Mouse (Mus musculus) stomach, embryonic 16.5 days (tissue): ENCODE results near the gene Zfp553. TPM values are rescaled to one million over a fixed set of nuclear protein-coding genes. Genes with fewer than 3 reads are reported as not detected.

Experiments
- ATAC-seq: fragments of 200-750 bp; cut with Nextera tagmentation; 2 replicates; pipeline ENCODE4 v1.8.0; 2017; ENCODE audit warnings: moderate number of reproducible peaks, moderate TSS enrichment; ENCODE audit not compliant: insufficient read depth, low FRiP score
- H3K27ac ChIP-seq: fragments of 300-500 bp; sonication (generic); 2 replicates; pipeline ENCODE4 v1.5.1; 2014; ENCODE audit warnings: low read length
- H3K27me3 ChIP-seq: fragments of 300-500 bp; sonication (generic); 2 replicates; pipeline ENCODE4 v1.6.1; 2014; ENCODE audit warnings: low read length, control low read depth, mixed read lengths; ENCODE audit not compliant: control insufficient read depth, insufficient read depth
- H3K36me3 ChIP-seq: fragments of 300-500 bp; sonication (generic); 2 replicates; pipeline ENCODE4 v1.6.1; 2014; ENCODE audit warnings: low read length; ENCODE audit not compliant: control insufficient read depth, insufficient read depth
- H3K4me1 ChIP-seq: fragments of 300-500 bp; sonication (generic); 2 replicates; pipeline ENCODE4 v1.6.1; 2014; ENCODE audit warnings: low read length, control low read depth, mixed read lengths; ENCODE audit not compliant: control insufficient read depth, insufficient read depth
- H3K4me2 ChIP-seq: fragments of 300-500 bp; sonication (generic); 2 replicates; pipeline ENCODE4 v1.6.1; 2014; ENCODE audit warnings: low read depth, low read length, mixed read lengths
- H3K4me3 ChIP-seq: fragments of 300-500 bp; sonication (generic); replicated peaks from 2 replicates; pipeline ENCODE4 v1.5.1; 2014; ENCODE audit warnings: mild to moderate bottlenecking, low read length
- H3K9ac ChIP-seq: fragments of 300-500 bp; sonication (generic); 2 replicates; pipeline ENCODE4 v1.6.1; 2014; ENCODE audit warnings: low read length
- H3K9me3 ChIP-seq: fragments of 300-500 bp; sonication (generic); replicated peaks from 2 replicates; pipeline ENCODE4 v1.6.1; 2016; ENCODE audit warnings: low read length, control low read depth; ENCODE audit not compliant: control insufficient read depth
- WGBS: fragments of 180-500 bp; shearing (Covaris S2); extraction: QIAGEN DNeasy Blood & Tissue Kit; methylation state at CpG from one replicate; pipeline ENCODE4 v1.1.7; 2014; 5-methylcytosine and 5-hydroxymethylcytosine counted together
- polyA plus RNA-seq: library from polyadenylated mRNA; unstranded; fragments of >200 nt; fragmentation: Nextera tagmentation; extraction: Ambion mirVana; gene quantifications from 2 replicates; pipeline ENCODE4 v1.2.1, GENCODE M21; 2015

The Zfp553 gene
- polyA plus RNA-seq, 1 experiment from 2014 or later, result 27.1 TPM

GRCm38 (mm10) chr7:127285154-127285553, 52.3 kb downstream of the Zfp553 start:
- Histone ChIP-seq H3K4me2 (no peak overlapping the region), H3K9me3 (peaks cover 9% of the 10 kb centered on the region), H3K36me3 (no peaks in the 10 kb centered on the region), H3K27me3 (no peaks in the 10 kb centered on the region), H3K4me1 (no peaks in the 10 kb centered on the region), H3K9ac (no peak overlapping the region), H3K27ac (no peak overlapping the region), H3K4me3 (no peak overlapping the region)
- 65% methylated on average over 8 of the region's 10 CpGs for WGBS
- no peak for ATAC-seq

Other genes with a start within 250 kb of the Zfp553 start
- gene Mvp, start 218.4 kb upstream of the Zfp553 start, polyA plus RNA-seq, result 28.0 and 28.3 TPM in 2 replicates
- 0.36 TPM in 1 of 2 replicates, not detected in the other for gene Pagr1b, start 216.6 kb upstream of the Zfp553 start, polyA plus RNA-seq
- gene Pagr1a, start 215.7 kb upstream of the Zfp553 start, polyA plus RNA-seq, result 43.5 and 56.6 TPM in 2 replicates
- 31.1 and 39.0 TPM in 2 replicates for gene Gm42742, start 212.0 kb upstream of the Zfp553 start, polyA plus RNA-seq
- 8.5 and 9.6 TPM in 2 replicates for gene Prrt2, start 211.8 kb upstream of the Zfp553 start, polyA plus RNA-seq
- gene Maz, start 206.0 kb upstream of the Zfp553 start, polyA plus RNA-seq, result 23.2 and 27.9 TPM in 2 replicates
- gene Kif22, start 190.6 kb upstream of the Zfp553 start, polyA plus RNA-seq, result 91.5 and 92.2 TPM in 2 replicates
- gene Zg16, start 145.7 kb upstream of the Zfp553 start, polyA plus RNA-seq, result 29.5 and 61.7 TPM in 2 replicates
- gene AI467606, start 141.7 kb upstream of the Zfp553 start, polyA plus RNA-seq, result 6.6 and 7.5 TPM in 2 replicates
- 4.7 and 4.8 TPM in 2 replicates for gene Qprt, start 110.8 kb upstream of the Zfp553 start, polyA plus RNA-seq
- gene Spn, start 95.2 kb upstream of the Zfp553 start, polyA plus RNA-seq, result 0.77 and 1.3 TPM in 2 replicates
- gene Cd2bp2, start 37.0 kb upstream of the Zfp553 start, polyA plus RNA-seq, result 43.7 and 47.7 TPM in 2 replicates
- 15.4 and 15.7 TPM in 2 replicates for gene Tbc1d10b, start 24.6 kb upstream of the Zfp553 start, polyA plus RNA-seq
- gene Mylpf, start 24.2 kb upstream of the Zfp553 start, polyA plus RNA-seq, result 23.9 and 312 TPM in 2 replicates
- 14.7 and 15.0 TPM in 2 replicates for gene Sept1, start 69 bp downstream of the Zfp553 start, polyA plus RNA-seq
- gene Zfp771, start 11.2 kb downstream of the Zfp553 start, polyA plus RNA-seq, result 35.5 and 37.8 TPM in 2 replicates
- gene Dctpp1, start 27.6 kb downstream of the Zfp553 start, polyA plus RNA-seq, result 131 and 145 TPM in 2 replicates
- 82.2 and 94.3 TPM in 2 replicates for gene Sephs2, start 41.0 kb downstream of the Zfp553 start, polyA plus RNA-seq
- gene Itgal, start 63.2 kb downstream of the Zfp553 start, polyA plus RNA-seq, result 3.1 and 4.0 TPM in 2 replicates
- 12.0 and 13.9 TPM in 2 replicates for gene Zfp768, start 112.5 kb downstream of the Zfp553 start, polyA plus RNA-seq
- gene Zfp747, start 143.0 kb downstream of the Zfp553 start, polyA plus RNA-seq, result 9.6 and 11.1 TPM in 2 replicates
- 6.2 and 6.7 TPM in 2 replicates for gene 9130019O22Rik, start 154.1 kb downstream of the Zfp553 start, polyA plus RNA-seq
- 6.1 and 9.3 TPM in 2 replicates for gene E430018J23Rik, start 160.6 kb downstream of the Zfp553 start, polyA plus RNA-seq
- 7.1 and 7.6 TPM in 2 replicates for gene Zfp764, start 173.8 kb downstream of the Zfp553 start, polyA plus RNA-seq
- gene Zfp688, start 189.0 kb downstream of the Zfp553 start, polyA plus RNA-seq, result 21.5 and 24.4 TPM in 2 replicates
- gene Zfp689, start 216.1 kb downstream of the Zfp553 start, polyA plus RNA-seq, result 5.0 and 5.8 TPM in 2 replicates
- gene Prr14, start 226.6 kb downstream of the Zfp553 start, polyA plus RNA-seq, result 35.9 and 37.8 TPM in 2 replicates
- gene Fbrs, start 246.1 kb downstream of the Zfp553 start, polyA plus RNA-seq, result 10.5 and 11.1 TPM in 2 replicates